Mouse (Mus musculus): ENCODE results near the gene Ints14.

- TF ChIP-seq CTCF (conservative IDR thresholded peaks at IDR 0.05; ENCODE audit: insufficient read depth, insufficient read length, low read depth, low read length) (no peak), POLR2A (IDR thresholded peaks at IDR 0.05; ENCODE audit: low read depth, low read length) (no peak)
Observed at GRCm38 (mm10) chr9:64988443-64988842, 27.7 kb downstream of the Ints14 start.
